Mouse (Mus musculus) left cerebral cortex, adult 8-10 months (tissue): Measurements from ENCODE around the gene Mgat5. TPM values are rescaled to one million over a fixed set of nuclear protein-coding genes. Genes with fewer than 3 reads are reported as not detected.

Experiments
- DNase-seq, 2 experiments: peaks; one replicate each; pipeline ENCODE4 v3.0.0; 2022; ENCODE audit warnings: low spot score in 2 of 2
- total RNA-seq, 4 experiments: library from RNA; stranded (reverse); gene quantifications; 2 replicates each; pipeline ENCODE4 v1.2.4; 2022

Mgat5 gene
- total RNA-seq, result 10 to 100 TPM; 65.4 to 79.2 (median 69.7) TPM

DNA sequence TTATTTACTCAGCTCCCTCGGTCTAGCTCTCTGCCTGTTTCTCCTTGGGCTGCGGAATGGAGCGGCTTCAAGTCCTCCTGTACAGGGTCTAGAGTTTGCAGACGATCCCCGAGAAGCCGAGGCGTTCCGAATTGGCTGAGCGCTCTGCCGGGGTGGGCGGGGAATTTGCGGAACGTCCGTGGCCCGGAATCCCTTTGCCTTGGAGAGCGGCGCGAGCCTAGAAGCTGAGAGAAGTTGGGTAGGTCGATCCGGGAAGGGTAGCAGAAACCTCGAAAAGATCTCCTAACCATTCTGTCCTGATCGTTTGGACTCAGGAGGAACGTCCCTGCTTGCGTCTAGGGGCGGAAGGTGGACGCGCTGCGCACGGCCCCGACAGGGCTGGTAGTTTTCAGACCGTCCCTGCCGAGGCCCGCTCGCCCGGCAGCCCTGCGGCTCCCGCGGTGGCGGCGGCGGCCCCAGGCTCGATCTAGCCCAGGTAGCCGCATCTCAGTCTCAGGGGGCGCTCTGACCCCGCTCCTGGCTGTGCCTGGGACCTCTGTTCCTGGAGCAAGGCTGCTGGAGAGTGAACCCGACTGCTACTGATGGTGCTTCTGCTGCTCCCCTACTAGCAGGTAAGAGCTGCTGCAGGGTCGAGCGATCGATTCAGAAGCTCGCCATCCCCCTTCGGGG, at the start of gene Mgat5:
TSS of gene Mgat5 (plus strand) at position 199 of the 669 bp plus-strand sequence.
- DNase-seq, result peak; percentile 82 to 84

GRCm38 (mm10) chr1:127160118-127160760, 44.6 kb upstream of the Mgat5 start:
- peak in 1 of 2 experiments; percentile 21 for DNase-seq

- no peak for DNase-seq
Measured at GRCm38 (mm10) chr1:127164589-127165160, 40.1 kb upstream of the Mgat5 start.

DNA sequence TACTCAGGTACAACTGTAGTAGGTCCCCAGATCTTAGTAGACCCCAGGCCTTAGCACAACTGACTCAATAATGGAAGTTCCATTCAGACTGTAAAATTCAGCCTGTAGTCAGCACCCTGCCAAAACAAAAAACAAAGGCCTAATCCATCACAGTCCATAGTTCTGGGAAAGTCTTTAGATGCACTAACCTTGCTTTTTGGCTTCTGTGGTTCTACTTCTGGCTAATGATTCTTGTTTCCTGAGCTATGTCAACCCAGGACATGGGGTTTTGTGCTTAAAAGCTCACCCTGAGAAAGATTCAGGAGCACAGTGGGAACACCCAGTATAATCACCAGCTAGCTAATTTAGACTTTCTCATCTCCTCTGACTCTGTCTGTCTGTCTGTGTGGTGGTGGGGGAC, 38.3 kb upstream of the Mgat5 start:
- DNase-seq, result no peak

GRCm38 (mm10) chr1:127167586-127167985, 37.2 kb upstream of the Mgat5 start:
- DNase-seq, result no peak

DNA sequence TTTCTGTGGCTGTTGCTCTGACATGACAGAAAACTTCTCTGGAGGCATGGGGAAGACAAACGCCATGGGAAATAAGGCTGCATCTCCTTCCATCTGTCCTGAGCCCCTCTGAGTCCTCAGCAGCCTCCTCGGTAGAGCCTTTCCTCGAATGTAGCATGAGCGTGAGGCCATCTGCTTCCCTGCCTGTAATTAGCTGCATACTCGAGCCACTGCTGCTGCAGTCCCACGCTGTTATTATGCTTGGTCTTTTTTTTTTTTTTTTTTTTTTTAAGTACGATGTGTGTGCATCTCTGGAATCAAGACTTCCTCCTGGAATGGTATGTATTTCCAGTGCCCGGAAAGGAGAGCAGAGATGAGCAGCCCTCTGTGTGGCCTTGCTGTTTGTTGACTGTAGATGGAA, 36.6 kb upstream of the Mgat5 start:
- DNase-seq, result peak in 1 of 2 experiments; percentile 23

- no peak for DNase-seq
Measured at GRCm38 (mm10) chr1:127169516-127169915, 35.3 kb upstream of the Mgat5 start.

GRCm38 (mm10) chr1:127171361-127171760, 33.5 kb upstream of the Mgat5 start:
- DNase-seq, result no peak

DNA sequence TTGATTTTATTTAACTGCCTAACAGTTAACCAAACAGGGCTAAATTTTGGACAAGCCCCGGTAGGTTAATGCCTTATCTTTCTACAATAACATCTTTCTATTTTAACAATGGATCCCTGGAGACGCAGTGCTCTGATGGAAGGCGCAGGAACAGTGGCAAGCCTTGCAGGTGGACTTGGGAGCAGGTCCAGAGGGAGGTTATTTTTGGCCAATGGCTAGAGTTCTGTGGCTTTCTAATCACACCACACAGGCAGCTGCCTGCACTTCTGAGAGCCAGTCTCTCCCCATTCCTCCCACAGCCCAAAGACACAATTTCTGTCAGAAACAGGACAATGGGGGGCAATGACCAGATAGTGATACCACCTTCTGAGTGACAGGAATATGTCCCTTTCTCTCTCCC, 31.4 kb upstream of the Mgat5 start:
- DNase-seq, result no peak

DNA sequence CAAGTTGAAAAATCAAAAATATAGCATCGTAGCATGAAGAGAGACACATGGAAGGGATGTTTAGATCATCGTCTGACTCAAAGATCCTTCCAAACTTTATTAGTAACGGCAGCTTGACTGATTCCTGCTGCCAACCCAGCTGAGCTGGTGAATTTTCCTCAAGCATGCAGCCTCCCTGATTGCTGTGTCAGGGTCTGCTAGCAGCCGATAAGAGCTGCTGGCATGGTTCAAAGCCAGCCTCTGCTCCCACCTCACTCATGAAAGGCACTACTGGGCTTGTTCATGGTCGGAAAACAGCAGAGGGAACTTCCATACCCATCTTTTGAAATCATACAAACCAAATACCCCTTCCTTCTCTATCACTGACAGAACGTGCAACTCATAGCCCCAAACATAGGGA, 12.4 kb upstream of the Mgat5 start:
- DNase-seq, result no peak

DNA sequence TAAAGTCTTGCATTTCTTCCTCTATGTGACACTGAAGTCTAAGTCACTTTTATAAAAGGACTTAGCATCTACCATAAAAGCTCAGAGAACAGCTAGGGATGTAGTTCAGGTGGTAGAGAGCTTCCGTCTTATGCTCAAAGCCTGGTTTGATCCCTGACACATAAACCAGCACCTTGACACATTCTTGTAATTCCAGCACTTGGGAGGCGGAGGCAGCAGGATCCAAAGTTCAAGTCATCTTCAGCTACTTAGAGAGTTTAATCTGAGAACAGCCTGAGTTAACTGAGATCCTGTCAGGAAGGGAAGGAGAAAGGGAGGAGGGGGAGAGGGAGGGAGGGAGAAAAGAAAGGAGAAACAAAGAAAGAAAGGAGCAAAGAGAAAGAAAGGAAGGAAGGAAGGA, 5.6 kb upstream of the Mgat5 start:
- DNase-seq, result no peak

GRCm38 (mm10) chr1:127202360-127202759, 2.5 kb upstream of the Mgat5 start:
- DNase-seq, result no peak

- DNase-seq, result no peak
Measured at GRCm38 (mm10) chr1:127203231-127203764, 1.5 kb upstream of the Mgat5 start.

DNA sequence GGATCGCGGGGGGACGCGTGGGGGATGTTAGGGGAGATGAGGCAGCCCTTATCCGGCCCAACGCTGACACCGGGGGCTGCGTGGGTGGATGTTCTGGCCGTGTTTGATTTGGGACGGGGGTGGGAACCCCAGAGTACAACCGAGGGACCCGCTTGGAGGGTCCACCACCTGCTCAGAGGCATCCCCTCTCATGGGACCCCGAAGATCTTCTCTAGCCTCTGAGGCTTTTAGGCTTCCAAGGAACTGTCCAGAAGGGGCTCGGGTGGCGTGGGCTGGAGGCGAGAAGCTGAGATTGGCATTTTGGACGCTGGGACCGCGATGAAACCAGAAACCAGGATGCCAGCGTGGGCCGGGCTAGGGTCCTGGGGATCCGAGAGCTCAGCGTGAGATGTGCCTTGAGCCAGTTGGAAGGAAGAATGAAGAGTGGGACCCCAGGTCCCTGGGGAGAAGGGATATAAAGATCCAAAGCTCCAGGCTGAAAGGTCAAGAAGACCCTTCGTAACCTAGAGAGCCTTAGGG, 745 bp downstream of the Mgat5 start:
- DNase-seq, result peak; percentile 26 to 33

DNA sequence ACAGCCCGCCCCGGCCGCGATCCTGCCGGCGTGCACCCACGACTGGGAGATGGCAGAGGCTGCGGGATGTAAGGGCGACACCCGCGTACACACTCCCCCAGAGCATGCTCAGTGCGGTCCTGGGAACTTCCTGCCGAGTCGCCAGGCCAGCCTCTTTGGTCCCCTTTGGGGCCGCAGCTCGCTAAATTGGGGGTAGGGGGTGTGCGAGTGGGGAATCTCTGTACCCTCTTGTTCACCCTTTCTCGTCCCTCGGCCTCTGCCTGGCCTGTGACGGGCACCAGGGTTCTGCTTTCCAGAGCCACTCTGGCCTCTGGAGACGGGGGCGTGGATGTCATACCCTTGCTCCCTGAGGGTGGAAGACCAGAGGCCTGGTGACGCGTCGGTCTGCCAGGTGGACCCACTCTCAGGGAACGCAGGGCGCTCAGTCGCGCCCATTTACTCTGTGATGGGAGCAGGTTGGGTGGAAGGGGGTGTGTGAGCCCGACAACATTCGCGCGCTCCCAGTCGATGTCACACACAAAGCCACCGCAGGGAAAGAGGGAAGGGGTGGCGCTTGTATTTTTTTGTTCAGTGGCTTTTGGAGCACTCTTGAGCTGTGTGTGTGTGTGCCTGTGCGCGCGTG, 1.3 kb downstream of the Mgat5 start:
- DNase-seq, result peak; percentile 34 to 40

DNA sequence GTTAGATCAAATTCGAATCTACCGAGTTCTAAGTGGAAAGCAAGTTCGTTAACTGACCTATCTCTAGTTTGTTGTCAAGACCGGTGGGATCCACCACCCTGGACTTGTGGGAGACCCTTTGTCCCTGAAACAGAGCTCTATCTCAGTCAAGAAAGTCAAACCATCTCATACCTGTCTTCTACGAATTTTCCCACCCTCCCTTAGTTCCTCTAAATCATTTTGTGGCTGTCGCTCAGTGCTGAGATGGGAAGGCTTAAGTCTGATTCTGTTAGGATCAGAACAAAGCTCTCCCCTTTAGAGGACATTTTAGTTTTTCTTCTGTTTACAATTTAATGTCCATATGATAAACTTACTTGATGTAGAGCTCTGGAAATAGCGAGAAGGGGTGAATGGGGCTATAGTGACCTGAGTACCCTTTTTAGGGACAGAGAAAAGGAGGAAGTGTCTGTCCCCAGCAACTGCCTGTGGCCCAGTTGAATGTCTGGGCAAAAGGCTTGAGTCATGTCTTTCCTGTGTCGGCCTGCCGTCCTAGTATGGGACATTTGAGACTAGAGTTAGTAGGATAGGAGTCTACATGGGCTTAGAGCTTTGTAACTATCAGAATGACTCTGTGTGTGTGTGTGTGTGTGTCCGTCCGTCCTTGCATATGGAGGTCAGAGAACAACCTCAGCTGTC, 2.2 kb downstream of the Mgat5 start:
- DNase-seq, result no peak

DNA sequence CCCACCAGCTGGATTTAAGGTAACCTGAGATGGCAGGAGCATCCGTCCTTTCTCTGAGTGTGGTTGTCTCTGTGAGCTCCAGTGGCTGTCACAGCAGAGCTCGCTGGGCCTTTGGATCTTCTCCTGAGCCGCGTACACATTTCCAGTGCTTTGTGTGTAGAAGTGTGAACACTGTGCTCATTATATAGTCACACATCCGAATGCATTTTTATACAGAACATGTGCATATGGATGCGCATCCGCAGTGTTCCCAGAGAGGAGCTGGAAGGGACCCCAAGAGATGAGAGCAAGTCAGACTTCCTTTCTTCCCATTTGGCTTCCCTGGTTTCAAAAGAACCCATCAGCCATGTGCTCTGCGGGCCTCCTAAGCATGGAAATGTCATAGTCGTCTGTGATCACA, 3.4 kb downstream of the Mgat5 start:
- DNase-seq, result no peak

DNA sequence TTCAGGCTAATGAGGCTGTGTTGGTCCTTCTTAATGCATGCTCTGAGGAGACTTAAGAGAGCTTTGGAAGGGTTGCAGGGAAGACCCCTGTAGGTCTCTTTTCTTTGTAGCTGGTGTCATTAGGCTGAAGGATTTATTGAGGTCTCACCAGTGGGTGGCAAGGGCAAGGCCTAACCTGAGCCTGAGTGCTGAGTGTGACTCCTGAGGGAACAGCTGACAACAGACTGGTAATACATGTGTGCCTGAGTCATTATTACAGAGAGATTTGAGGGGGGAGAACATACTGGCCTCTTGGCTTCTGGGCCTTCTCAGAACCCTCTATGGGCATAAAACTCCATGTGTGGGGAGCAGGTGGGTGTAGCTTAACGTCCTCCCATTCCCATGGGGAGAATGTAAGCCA, 8.0 kb downstream of the Mgat5 start:
- no peak for DNase-seq

GRCm38 (mm10) chr1:127213434-127213833, 8.6 kb downstream of the Mgat5 start:
- DNase-seq, result no peak

GRCm38 (mm10) chr1:127214585-127215232, 9.9 kb downstream of the Mgat5 start:
- DNase-seq, result no peak

GRCm38 (mm10) chr1:127216979-127217378, 12.2 kb downstream of the Mgat5 start:
- DNase-seq, result no peak
